Mouse (Mus musculus): Measurements from ENCODE around the gene Aldh8a1. TPM values are rescaled to one million over a fixed set of nuclear protein-coding genes. Genes with fewer than 3 reads are reported as not detected.
A peak's percentile ranks its signal among the peaks of the same experiment; 100 is the strongest.

Aldh8a1 gene
- total RNA-seq (2021), result 10 to 100 TPM; 14.3 to 27.5 TPM
- long read RNA-seq, experiment 1, transcript Aldh8a1-201 (7 exons, 2,259 nt), result major isoform, 55 of 60 reads
- long read RNA-seq, experiment 1, partial matches to known transcripts, result 1 of 60 reads
- long read RNA-seq, experiment 1, other reads (novel, unspliced or antisense), result 4 of 60 reads
- long read RNA-seq, experiment 2, partial matches to known transcripts, result 0 of 4 reads
- long read RNA-seq, experiment 2, other reads (novel, unspliced or antisense), result 0 of 4 reads

DNA sequence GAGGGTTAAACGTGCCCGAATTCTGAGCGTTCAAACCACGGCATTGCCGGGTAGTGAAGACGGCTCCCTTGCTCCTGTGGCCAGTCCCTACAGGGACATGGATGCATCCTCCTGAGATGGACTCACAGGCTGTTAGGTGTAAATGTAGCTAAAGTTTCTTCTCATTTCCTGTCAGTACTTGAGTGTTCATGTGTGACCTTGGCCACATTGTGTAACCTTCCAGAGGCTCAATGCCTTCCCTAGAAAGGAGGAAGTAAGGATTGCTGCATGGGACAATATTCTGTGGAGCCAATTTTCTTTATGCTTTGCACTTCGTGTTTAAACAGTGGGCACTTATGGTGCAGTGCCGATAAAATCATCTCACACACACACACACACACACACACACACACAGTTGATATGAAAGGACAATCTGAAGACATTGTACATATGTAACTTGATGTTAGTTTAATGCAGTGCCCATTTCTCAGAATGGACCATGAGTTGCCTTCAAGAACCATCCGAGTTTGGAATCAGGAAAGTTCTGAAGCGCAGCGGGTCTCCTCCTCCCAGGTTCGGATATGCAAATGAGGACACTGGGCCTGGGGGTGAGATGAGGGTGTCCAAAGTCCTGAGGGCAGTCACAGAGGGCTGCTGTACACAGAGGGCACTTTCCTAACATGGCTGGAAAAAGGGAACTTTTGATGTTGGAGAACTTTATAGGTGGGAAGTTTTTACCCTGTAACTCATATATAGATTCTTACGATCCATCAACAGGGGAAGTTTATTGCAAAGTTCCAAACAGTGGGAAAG, at the start of gene Aldh8a1:
Gene Aldh8a1, plus strand, starts transcription at position 610 of the 792 bp plus-strand sequence.
- DNase-seq, result no peak

DNA sequence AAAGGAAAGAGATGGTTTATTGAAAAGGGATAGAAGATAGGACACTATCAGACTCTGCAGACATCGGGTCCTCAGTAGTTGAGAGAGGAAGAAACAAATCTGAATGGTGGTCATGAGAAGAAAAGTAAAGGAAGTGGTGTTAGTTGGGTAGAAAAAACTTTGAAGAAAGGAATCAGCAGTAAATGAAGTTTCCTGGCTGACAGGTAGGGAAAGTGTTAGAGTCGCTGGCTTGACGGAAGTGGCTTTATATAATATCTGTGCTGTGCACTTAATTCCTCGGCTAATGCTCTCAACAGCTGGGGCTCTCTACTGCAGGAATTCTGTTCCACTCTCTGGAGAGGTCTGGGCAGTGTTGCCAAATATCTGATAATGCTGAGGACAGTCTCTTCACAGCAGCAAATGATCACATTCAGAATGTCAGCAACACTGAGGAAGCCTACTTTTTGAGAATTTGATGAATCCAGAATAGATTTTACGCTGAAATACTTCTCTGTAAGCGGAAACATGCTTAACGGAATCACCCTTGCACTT, 49.4 kb upstream of the Aldh8a1 start:
- no peak for DNase-seq

DNA sequence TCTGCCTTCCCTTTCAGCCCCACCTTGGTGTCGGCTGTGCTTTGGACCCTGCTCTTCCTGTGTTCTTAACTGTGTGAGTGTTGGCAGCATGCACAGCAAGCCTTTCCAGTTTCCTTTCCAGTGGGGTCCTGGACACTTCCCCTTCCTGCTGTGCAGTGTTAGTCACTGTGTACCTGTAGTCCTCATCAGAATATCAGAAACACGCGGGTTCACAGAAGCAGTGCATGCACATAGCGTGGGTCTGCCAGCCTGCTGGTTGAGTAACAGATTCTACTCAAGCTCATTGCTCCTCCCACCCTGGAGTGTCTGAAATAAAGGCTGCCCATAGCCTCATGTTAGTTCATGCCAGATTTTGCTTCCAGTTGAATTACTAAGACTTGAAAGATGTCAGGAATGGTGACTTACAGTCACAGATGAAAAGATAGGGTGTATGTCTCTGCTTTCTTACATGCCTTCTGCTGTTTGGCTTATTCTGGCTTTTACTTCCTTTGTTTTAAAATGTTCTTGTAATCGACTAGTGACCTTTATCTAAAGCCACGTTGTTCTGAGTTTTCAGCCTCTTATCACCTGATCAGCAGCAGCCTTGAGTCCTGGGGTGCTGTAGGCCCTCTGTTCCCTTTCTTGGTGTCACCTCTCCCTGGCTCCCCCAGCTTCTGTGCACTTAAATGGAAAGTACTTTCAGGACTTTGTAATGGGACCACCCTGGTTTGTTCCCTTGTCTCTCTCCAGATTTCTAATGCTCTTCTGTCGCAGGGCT, 42.6 kb upstream of the Aldh8a1 start:
- DNase-seq, result no peak

DNA sequence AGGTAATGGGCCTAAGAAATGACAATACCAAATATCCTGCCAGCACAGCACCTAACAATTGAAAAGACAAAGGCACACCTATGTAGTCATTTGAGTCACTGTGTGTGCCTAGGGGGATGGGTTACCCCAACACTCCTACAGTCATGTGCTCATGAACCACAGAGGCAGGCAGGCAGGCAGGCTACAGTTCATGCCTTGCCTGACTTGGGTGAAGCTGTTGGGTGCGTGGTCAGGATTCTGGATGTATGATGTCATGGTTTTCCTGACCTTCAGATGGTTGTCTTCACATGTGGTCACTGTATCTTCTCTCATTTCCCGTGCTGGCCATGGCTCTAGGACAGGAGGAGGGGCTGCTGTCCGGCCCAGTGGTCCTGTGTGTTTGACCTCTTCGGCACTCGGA, 41.6 kb upstream of the Aldh8a1 start:
- no peak for DNase-seq

DNA sequence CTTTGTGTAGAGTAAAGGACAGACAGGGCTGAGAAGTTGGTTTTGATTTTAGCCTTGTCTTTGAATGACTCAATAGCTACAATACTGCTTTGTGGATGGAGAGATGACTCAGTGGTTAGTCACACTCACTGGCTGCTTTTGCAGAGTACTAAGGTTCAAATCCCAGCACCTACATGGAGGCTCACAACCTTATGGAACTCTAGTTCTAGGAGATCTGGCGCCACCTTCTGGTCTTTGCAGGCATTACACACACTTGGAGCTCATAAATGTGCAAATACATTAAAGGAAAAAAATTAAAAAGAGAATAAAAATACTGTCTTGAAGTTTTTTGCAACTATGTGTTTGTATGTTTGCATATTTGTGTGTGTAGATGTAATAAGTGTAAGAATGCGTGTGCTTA, 39.9 kb upstream of the Aldh8a1 start:
- DNase-seq, result peak; percentile 34

DNA sequence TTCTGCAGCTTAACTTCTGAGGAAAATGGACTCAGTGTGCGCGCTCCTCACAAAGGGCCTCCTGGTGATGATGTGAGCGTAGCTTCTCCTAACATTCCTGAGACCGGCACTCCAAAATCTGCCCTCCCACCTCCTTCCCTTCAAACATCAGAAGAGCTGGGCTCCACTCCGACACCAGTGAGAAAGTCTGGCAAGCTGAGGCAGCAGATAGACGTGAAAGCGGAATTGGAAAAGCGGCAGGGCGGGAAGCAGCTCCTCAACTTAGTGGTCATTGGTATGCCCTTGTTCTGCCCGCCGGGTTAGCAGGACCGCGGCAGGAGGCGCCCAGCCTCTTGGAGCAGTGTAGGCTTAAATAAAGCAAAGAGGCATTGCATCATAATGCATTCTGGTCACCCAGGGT, 35.4 kb upstream of the Aldh8a1 start:
- no peak for DNase-seq

DNA sequence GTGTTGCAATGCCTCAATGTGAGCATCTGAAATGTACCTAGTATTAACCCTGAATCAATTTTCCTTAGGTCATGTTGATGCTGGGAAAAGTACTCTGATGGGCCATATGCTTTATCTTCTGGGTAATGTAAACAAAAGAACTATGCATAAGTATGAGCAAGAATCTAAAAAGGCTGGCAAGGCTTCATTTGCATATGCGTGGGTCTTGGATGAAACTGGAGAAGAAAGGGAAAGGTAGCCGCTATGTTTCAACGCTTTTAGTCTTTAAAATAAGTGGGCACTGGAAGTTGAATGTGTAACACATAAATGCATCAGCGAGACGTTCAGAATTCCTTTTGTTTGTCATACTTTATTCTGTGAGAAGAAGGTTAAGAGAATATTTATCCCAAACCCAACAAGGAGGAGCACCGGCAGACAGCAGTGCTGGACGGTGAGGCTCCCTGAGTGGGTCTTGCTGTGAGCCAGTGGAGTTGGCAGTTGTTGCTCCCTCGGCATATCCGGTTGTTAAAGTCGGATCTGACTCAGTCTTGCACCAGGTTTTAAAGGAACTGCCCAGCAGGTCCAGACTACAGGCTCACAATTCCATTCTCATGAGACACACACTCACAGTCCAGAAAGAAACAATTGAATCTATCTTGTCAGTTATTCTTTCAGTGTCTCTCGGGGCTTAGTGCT, 34.6 kb upstream of the Aldh8a1 start:
- DNase-seq, result no peak

DNA sequence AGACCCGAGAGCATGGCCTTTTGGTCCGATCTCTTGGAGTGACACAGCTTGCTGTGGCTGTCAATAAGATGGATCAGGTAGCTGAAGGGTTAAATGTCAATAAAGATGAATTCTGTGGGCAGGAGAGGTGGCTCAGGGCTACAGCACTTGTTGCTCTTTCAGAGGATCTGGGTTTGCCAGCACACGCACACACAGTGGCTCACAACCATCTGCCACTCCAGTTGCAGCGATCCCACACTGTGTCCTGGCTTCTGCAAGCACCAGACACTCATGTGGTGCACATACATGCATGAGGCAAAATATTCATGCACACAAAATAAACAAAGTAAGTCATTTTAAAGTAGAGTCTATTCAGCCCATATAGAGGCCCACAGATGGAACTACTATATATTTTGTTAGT, 29.8 kb upstream of the Aldh8a1 start:
- no peak for DNase-seq

DNA sequence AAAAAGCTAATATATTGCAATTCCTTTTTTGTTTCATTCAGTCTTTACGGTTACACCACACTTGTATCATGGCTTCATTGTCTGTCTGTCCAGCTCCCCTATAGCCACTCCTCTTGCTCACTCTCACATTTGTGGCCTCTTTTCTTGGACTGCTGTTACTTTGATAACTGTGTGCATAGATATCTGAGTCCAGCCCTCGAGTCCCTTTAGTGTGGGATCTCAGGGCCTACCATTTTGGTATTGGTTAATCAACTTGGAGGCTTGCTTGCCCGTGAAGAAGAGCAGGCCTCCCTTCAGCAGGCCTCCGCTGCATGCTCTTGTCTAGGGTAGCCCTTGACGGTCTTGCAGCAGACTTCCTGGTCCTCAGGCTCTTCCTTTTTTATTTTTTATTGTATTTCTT, 27.6 kb upstream of the Aldh8a1 start:
- no peak for DNase-seq

DNA sequence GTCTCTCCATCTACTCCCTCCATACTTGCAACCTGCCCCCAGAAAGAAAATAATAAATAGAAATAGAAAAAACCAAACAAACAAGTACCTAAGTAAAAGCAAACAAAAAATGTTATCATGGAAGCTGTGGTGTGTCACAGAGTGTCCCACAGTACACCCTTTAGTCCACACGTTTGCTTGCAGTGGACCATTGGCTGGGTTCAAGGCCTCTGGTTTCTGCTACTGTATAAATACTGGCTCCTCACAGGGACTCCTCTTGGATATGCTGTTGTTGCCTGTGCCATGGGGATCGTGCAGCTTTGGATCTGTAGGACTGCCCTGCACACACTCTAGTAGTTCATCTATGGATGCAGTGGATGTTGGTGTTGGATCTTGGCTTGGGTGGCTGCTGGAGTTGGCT, 27.1 kb upstream of the Aldh8a1 start:
- DNase-seq, result no peak

DNA sequence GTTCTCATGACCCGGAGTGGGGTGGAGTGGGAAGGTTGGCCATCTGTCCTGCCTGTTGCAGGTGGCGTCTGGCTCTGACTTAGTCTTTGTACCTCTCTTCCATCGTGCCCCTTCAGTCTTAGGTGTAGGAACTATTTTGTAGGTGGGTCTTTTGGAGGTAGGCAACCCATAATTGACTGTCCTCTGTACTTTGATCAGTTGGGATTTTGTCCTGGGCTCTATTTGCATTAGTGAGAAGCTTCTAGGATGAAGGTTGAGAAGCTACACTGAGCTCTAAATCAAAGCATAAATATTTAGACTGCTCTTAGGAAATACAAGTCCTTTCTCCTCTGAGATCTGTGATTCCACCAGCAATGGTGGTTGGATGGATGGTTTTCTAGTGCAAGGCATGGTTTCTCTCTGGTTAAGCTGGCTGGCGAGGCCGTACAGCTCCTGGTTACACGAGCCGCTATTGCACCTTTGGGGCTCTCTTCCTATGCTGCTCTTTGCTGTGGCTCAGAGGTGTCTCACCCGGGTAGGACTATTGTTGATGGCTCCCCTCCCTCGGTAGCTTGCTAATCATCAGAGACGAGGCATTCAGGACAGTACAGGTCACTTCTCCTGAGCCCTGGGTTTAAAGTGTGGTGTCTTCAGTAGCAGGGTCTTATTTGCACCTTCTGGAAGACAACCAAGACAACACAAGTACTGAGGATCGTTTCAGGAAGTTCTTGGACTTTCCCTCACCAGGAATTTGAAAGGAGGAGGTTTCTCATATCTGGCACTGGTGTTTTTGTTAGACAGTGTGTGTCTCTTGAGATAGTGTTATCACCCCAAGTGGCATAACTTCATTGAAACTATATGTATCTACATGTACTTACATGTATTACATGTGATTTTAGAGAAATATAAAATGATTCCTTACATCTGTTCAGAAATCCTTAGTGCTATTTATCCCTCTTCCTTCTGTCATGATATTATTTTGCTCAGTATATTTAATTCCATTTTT, 26.3 kb upstream of the Aldh8a1 start:
- DNase-seq, result no peak

DNA sequence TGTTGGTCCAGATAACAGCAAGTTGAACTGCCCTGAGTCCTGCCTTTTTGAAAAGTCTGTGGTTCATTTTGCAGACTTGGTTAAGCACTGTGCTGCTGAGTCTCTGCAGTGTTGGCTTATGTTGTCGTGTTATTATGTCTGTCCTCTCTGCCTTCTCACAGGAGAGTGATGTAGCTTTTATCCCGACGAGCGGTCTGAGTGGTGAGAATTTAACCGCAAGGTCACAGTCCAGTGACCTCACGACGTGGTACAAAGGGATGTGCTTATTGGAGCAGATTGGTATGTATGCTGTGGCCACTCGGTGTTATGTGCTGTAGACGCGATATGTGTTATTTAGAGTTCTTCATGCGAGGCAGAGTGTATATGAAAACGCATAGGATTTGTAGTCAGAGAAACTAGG, 25.3 kb upstream of the Aldh8a1 start:
- DNase-seq, result no peak

DNA sequence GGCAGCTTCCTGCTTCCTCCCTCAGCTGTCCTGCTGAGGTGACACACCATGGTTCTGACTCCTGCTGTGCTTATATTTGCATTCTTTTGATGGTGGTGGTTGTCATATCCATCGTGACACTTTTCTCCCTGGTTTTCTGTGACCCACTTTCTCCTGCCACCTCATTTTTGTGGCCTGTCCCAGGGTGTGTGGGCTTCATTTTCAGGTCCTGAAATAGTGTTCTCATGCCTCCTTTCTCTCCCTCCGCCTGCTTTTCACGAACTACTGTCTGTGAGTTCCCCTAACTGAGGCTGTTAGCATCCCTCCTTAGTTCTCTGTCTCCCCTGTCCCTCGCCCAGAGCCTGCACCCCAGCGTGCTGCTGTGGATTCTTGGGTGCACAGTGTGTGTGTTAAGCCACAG, 23.2 kb upstream of the Aldh8a1 start:
- no peak for DNase-seq

DNA sequence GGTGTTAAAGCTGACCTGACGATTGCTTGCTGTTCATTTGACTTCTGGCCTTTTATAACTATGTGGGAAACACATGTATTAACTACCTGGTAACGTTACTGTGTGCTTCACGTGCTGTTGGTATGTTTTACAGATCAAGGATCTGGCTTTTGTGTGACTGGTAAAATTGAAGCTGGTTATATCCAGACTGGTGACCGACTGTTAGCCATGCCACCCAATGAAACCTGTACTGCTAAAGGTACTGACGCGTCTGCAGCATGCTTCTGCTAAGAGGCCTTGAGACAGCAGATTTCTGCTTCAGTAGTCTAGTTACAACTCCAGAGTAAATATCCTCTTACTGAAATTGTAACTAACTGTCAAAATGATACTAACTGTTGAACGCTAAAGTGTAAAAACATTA, 22.6 kb upstream of the Aldh8a1 start:
- DNase-seq, result no peak

DNA sequence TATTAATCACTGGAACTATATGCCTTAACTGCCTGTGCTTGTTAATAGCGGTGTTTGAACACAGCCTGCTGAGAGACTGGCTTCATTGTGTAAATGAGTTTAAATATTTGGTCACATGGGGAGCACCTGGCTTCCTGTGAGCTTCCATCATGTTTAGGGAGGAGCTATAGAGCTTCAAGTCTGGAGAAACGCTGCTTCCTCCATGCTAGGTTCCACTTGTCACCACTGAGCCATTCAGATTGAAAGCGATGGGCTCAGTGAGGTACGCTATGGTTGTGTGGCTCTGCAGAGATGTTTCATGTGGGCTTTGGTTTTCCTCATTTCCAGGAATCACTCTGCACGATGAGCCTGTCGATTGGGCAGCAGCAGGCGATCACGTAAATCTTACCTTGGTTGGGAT, 19.1 kb upstream of the Aldh8a1 start:
- DNase-seq, result no peak

DNA sequence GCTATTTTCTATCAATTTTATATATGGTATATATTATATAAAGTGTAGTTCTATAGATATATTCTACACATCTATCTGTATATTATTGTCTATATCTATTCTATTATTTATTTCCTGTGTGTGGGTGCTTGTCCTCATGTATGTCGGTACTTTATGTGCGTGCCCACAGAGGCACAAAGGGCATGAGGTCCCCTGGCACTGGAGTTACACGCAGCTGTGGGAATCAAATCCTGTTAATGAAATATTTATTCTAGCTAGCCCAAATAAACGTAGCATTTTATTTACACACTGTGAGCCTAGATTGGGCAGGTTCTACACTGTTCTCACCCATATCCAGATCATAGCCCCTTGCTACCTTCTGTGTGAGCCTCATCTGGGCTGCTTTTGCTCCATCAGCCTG, 18.0 kb upstream of the Aldh8a1 start:
- DNase-seq, result no peak

DNA sequence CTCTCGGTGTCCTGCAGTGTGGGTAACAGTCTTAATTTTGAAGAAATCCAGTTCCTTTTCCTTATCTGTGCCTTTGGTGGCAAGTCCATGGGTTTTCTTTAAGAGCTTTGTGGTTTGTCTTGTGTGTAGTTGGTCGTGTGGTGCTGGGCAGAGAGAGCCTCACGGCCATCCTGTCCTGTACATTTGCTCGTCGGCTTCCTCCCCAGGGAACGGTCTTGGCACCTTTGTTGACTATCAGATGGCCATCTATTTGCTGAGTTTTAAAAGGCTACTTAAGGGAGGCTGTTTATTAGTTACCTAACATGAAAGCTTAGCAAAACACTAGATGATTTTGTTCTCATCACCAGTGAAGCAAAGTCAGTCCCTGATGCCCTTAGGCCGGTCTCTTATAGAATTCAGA, 15.2 kb upstream of the Aldh8a1 start:
- no peak for DNase-seq

DNA sequence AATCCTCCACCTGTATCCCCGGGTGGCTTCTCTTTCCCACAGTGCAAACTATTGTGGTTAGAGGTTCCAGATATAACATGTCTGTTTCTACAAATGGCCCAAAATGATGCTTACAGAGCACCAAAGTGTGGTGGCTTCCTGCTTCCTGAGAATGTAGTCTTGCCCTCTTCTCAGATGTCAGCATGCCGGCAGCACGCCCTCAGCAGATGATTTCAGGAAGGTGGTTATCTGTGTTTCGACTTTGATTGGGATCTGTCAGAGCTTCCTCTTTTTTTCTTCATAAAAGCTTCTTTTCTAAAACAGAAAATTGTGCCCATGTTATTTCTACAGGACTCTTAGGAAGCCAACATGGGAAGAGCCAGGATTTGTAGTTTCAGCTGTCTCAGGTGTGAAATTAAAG, 13.8 kb upstream of the Aldh8a1 start:
- DNase-seq, result no peak

DNA sequence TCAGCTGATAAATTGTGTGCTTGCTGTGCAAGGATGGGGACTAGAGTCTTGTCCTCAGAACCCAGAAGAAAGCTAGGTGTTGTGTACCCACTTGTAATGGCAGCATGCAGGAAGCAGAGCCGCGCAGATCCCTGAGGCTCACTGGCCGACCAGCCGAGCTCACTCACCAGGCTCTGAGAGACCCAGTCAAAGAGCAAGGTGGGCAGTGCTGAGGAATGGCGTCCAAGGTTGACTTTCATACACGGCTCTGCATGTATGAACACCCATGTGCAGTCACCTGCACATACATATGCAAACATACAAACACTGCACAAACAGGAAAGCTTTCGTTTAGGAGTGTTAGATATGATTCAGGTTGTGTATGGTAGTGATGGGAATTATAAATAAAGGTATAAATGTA, 12.1 kb upstream of the Aldh8a1 start:
- no peak for DNase-seq

DNA sequence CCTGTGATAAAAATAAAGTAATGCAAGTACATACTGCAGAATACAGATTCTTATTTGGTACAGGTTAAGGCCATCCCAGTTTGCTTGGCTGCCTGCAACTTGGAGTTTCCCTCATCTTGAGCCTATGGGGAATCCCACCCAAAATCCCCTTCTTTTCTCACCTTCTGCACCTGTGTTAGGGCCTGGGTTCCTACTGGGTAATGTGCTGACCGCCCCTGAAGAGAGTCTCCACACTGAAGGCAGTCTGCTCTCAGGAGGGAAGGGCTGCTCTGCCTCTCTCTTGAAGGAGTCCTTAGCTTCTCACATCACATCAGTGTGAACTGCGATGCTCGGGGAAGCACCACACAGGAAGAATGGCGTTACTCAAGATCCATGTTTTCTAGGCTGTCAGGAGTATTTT, 11.2 kb upstream of the Aldh8a1 start:
- no peak for DNase-seq

DNA sequence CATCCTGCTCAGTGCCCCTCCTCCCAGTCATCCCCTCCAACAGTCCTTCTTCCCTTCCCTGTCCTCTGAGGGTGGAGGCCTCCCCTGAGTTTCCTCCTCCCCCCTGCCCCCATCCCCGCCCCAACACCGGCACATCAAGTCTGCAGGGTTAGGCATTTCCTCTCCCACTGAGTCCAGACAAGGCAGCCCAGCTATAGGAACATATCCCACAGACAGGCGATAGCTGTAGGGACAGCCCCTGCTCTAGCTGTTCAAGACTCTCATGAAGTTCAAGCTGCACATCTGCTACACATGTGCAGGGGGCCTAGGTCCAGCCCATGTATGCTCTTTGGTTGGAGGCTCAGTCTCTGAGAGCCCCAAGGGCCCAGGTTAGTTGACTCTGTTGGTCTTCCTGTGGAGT, 10.6 kb upstream of the Aldh8a1 start:
- DNase-seq, result no peak
